Mouse (Mus musculus): ENCODE measurements around the gene Sdc4. TPM values are rescaled to one million over a fixed set of nuclear protein-coding genes. Genes with fewer than 3 reads are reported as not detected.
A peak's percentile ranks its signal among the peaks of the same experiment; 100 is the strongest.

Gene Sdc4
- total and polyA plus RNA-seq, 3 experiments, result not detected

GRCm38 (mm10) chr2:164486258-164487114 is 42.8 kb upstream of the Sdc4 start:
- DNase-seq (ENCODE audit: low read depth, low spot score), result peak; percentile 54
- peak overlapping the region; percentile 71 for H3K9ac ChIP-seq (ENCODE audit: control insufficient read depth, low read depth, low read length, poor library complexity, severe bottlenecking)
- 0 out of 2 replicates have a peak, but pooled peaks have one; percentile 26 for TF ChIP-seq ELF1 (IDR thresholded peaks at IDR 0.05; ENCODE audit: low read depth, low read length)
- peak; percentile 37 to 62; a peak in 3 of 4 replicates for TF ChIP-seq POLR2A (IDR thresholded peaks at IDR 0.05; ENCODE audit: control insufficient read depth in 1 of 2, insufficient read depth in 1 of 2, low read depth in 1 of 2, low read length in 2 of 2, poor library complexity in 1 of 2)
- peak; percentile 40; the same call in 1 of the 2 replicates for TF ChIP-seq SIN3A (IDR thresholded peaks at IDR 0.05; ENCODE audit: low read length)
- TF ChIP-seq NELFE (IDR thresholded peaks at IDR 0.05; ENCODE audit: low read depth, low read length), result peak; percentile 25; the same call in 1 of the 2 replicates
- TF ChIP-seq USF2 (IDR thresholded peaks at IDR 0.05; ENCODE audit: borderline replicate concordance in 1 of 2, insufficient read depth in 1 of 2, low read depth in 1 of 2, low read length in 2 of 2), result no peak
- TF ChIP-seq NRF1 (IDR thresholded peaks at IDR 0.05; ENCODE audit: insufficient read depth, low read depth, low read length, poor library complexity, severe bottlenecking), result peak; percentile 50; the same call in 1 of the 2 replicates
- no peak for TF ChIP-seq KAT2A (conservative IDR thresholded peaks at IDR 0.05; ENCODE audit: low read depth, low read length)
- no peak for TF ChIP-seq TCF12 (IDR thresholded peaks at IDR 0.05; ENCODE audit: low read depth, low read length)
- TF ChIP-seq ZKSCAN1 (IDR thresholded peaks at IDR 0.05; ENCODE audit: low read depth, low read length), result no peak

GRCm38 (mm10) chr2:164485681-164486257 is 42.1 kb upstream of the Sdc4 start, which contains the start of gene Dbndd2:
TSS of gene Dbndd2 (plus strand) at chr2:164486106.
- TF ChIP-seq NELFE (IDR thresholded peaks at IDR 0.05; ENCODE audit: low read depth, low read length) (no peak), MAX (IDR thresholded peaks at IDR 0.05; ENCODE audit: low read length) (0 out of 2 replicates have a peak, but pooled peaks have one; percentile 19)
- H3K27me3 ChIP-seq (ENCODE audit: control insufficient read depth in 1 of 2, insufficient read depth in 2 of 2, low read length in 2 of 2), result no peaks in the 10 kb centered on the region
- no peaks in the 10 kb centered on the region for H3K9me3 ChIP-seq (replicated peaks; ENCODE audit: insufficient read depth, low read length)
- peak within 1 kb of the TSS; percentile 71 for H3K9ac ChIP-seq (ENCODE audit: control insufficient read depth, low read depth, low read length, poor library complexity, severe bottlenecking)
- no peak for DNase-seq (ENCODE audit: low read depth, low spot score)
- peaks cover 4 to 9% of the 10 kb centered on the region in 2 experiments; a peak in 3 of 4 replicates for H3K4me1 ChIP-seq (ENCODE audit: control insufficient read depth in 1 of 2, insufficient read depth in 2 of 2, low read length in 2 of 2)
- H3K36me3 ChIP-seq (ENCODE audit: control insufficient read depth in 1 of 2, insufficient read depth in 2 of 2, low read length in 2 of 2), result peaks cover 3 to 4% of the 10 kb centered on the region in 2 experiments
- H3K27ac ChIP-seq (ENCODE audit: control insufficient read depth, low read depth, low read length), result no peak within 1 kb of the TSS
- H3K79me2 ChIP-seq (ENCODE audit: control insufficient read depth, insufficient read depth, low read length, poor library complexity), result peaks cover 4% of the 10 kb centered on the region; the same call in 1 of the 2 replicates
- H3K4me3 ChIP-seq (ENCODE audit: control insufficient read depth in 1 of 2, insufficient read depth in 1 of 2, low read depth in 2 of 2, low read length in 2 of 2), result peak within 1 kb of the TSS; percentile 76 to 86

More at GRCm38 (mm10) chr2:164486258-164487114, 42.8 kb upstream of the Sdc4 start:
- peaks cover 3 to 4% of the 10 kb centered on the region in 2 experiments for H3K36me3 ChIP-seq (ENCODE audit: control insufficient read depth in 1 of 2, insufficient read depth in 2 of 2, low read length in 2 of 2)
- H3K27me3 ChIP-seq (ENCODE audit: control insufficient read depth in 1 of 2, insufficient read depth in 2 of 2, low read length in 2 of 2), result no peaks in the 10 kb centered on the region
- H3K9me3 ChIP-seq (replicated peaks; ENCODE audit: insufficient read depth, low read length), result no peaks in the 10 kb centered on the region
- peaks cover 4% of the 10 kb centered on the region; the same call in 1 of the 2 replicates for H3K79me2 ChIP-seq (ENCODE audit: control insufficient read depth, insufficient read depth, low read length, poor library complexity)
- peak overlapping the region; percentile 76 to 86 for H3K4me3 ChIP-seq (ENCODE audit: control insufficient read depth in 1 of 2, insufficient read depth in 1 of 2, low read depth in 2 of 2, low read length in 2 of 2)
- no peak overlapping the region for H3K27ac ChIP-seq (ENCODE audit: control insufficient read depth, low read depth, low read length)
- H3K4me1 ChIP-seq (ENCODE audit: control insufficient read depth in 1 of 2, insufficient read depth in 2 of 2, low read length in 2 of 2), result peaks cover 4 to 9% of the 10 kb centered on the region in 2 experiments; a peak in 3 of 4 replicates

Data from MEL (cell line).